Mouse (Mus musculus): ENCODE results near the gene Rabl3. TPM values are rescaled to one million over a fixed set of nuclear protein-coding genes. Genes with fewer than 3 reads are reported as not detected.

The Rabl3 gene
- polyA plus RNA-seq (2017; shearing (Covaris generic)), result 9.8 TPM

GRCm38 (mm10) chr16:37539611-37540580 is at the start of gene Rabl3, which contains the start of gene Gtf2e1:
TSS of gene Rabl3 (plus strand) at chr16:37539885.
TSS of gene Gtf2e1 (minus strand) at chr16:37539789.

DNA sequence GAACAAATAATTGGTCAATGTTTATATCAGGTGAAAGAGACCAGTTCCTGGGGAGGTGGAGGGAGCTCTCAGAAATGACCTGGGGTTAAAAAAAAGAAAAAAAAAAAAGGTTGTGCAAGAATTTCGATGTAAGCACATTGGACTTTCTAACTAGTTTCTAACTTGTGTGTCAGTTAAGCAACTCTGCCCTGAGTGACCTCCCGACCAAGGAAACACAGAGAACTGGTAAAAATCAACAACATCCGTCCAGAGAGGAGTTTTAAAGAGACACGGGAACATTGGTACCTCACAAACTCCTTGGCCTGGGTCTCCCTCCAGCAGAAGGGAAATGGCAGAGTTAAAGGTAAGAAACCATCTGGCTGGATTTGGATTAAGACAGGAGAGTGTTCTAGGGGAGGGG is 40.3 kb downstream of the Rabl3 start, which contains the start of gene Hgd:
Hgd (plus strand) TSS at position 160 of the 400 bp plus-strand sequence.

Other genes with a start within 250 kb of the Rabl3 start
- not detected for gene Stxbp5l, start 154.9 kb upstream of the Rabl3 start, polyA plus RNA-seq (2017; shearing (Covaris generic))
- gene Gtf2e1, start 96 bp upstream of the Rabl3 start, polyA plus RNA-seq (2017; shearing (Covaris generic)), result 12.3 TPM
- gene Hgd, start 40.3 kb downstream of the Rabl3 start, polyA plus RNA-seq (2017; shearing (Covaris generic)), result not detected
- gene Ndufb4, start 114.6 kb downstream of the Rabl3 start, polyA plus RNA-seq (2017; shearing (Covaris generic)), result 28.7 TPM
- not detected for gene Fstl1, start 237.0 kb downstream of the Rabl3 start, polyA plus RNA-seq (2017; shearing (Covaris generic))